Mouse (Mus musculus) right cerebral cortex, postnatal 4 days (tissue): ENCODE results near the gene Ccdc57.

ENCODE experiments used
- DNase-seq: peaks from one replicate; pipeline ENCODE4 v3.0.0-alpha.2; 2022

Ccdc57 gene

GRCm38 (mm10) chr11:120932564-120933398 is at the start of gene Ccdc57:
Ccdc57 (minus strand) TSS chr11:120932872.
- peak; percentile 87 for DNase-seq

- no peak for DNase-seq
These were observed 49.8 kb upstream of the Ccdc57 start for GRCm38 (mm10) chr11:120982459-120982858.

- no peak for DNase-seq
These were observed 49.0 kb upstream of the Ccdc57 start for GRCm38 (mm10) chr11:120981661-120982060.

DNA sequence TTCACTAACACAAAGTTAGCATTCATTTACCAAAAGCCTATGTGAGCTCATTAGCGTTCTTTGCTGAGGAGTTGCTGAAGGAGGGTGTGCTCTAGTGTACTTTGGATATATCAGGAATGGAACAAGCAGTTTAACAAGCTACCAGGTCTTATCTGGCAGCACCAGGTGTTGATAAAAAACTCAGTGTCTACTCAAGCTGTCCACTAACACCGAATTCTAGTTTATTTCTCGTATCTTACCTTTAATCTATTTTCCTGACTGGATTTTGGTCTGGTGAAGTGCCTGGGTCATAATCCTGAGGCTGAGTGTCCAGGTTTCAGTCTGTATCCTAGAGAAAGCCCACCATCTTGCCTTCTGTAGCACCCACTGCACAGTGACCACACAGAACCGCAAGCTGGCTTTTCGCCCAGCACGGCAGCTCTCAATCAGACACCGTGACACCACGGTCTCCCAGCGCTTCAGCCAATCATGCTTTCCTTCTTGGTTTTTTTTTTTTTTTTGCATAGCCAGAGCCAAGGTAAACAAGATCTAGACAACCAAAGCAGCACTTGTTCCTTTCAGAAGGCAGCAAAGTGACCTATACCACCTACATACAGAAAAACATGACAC is 47.9 kb upstream of the Ccdc57 start:
- no peak for DNase-seq

DNA sequence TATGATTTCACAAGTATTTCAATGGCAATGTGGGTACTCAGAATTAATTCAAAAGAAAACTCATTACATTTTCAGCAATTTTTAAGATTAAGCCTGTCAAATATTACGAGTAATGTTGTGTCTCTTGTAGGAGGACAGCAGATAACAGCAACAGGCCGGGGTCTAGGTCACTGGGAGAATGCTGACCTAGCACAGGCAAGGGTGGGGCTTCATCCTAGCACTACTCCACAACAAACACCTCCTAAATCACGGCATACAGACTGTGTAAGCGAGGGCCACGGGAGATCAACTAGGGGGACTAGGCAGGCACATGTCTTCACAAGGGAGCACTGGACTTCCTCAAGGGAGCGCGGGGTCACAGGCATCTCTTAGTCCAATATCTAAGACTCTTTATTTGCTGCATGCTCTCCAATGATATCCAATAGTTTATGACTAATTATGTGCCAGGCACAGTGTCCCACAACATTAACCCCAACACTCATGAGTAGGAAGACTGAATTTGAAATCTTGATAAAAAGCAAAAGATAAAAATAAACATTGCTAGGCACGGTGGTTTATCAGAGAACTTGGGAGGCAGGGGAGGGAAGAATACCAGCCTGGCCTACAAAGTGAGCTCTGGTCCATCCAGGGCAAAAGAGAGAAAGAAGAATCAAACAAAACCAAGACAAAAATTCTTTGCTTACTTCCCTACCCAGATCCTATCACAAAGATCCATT is 47.2 kb upstream of the Ccdc57 start:
- DNase-seq, result no peak

- DNase-seq, result no peak
These were observed 40.6 kb upstream of the Ccdc57 start for GRCm38 (mm10) chr11:120973318-120973717.

DNA sequence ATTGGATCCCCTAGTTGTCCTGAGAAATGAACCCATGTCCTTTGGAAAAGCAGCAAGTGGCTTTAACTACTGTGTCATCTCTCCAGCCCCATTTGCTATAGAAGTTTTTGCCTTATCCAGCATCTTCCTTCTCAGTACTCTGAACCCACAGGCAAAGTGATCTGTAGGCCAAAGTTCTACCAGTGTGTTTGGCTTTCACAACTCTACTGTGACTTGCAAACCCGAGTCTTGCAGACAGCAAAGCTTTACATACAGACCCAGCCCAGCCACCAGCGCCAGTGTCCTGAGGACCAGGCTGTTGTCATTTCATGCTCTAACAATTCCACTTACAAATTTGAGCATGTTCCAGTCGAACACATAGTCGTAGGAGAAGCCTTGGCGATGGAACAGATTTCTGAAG is 38.6 kb upstream of the Ccdc57 start:
- DNase-seq, result no peak

DNA sequence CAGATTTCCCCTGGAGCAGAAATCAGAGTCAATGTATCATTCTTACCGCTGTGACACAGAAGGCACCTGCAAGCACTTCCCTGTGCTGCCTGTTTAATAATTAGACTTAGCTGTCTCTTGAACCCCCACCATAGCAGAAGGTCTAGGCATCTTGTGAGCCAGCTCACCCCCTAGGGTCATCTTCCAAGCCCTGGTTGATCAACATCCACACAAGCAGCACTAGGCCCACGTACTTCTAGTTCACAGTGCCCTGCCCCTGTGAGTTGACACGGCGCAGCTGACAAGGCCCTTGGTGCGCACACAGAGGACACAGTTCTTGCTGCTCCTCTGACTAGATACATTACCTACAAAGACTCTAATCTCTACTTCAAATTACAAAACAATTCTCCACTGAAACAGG is 37.1 kb upstream of the Ccdc57 start:
- DNase-seq, result no peak

GRCm38 (mm10) chr11:120965587-120965986 is 32.9 kb upstream of the Ccdc57 start:
- no peak for DNase-seq

DNA sequence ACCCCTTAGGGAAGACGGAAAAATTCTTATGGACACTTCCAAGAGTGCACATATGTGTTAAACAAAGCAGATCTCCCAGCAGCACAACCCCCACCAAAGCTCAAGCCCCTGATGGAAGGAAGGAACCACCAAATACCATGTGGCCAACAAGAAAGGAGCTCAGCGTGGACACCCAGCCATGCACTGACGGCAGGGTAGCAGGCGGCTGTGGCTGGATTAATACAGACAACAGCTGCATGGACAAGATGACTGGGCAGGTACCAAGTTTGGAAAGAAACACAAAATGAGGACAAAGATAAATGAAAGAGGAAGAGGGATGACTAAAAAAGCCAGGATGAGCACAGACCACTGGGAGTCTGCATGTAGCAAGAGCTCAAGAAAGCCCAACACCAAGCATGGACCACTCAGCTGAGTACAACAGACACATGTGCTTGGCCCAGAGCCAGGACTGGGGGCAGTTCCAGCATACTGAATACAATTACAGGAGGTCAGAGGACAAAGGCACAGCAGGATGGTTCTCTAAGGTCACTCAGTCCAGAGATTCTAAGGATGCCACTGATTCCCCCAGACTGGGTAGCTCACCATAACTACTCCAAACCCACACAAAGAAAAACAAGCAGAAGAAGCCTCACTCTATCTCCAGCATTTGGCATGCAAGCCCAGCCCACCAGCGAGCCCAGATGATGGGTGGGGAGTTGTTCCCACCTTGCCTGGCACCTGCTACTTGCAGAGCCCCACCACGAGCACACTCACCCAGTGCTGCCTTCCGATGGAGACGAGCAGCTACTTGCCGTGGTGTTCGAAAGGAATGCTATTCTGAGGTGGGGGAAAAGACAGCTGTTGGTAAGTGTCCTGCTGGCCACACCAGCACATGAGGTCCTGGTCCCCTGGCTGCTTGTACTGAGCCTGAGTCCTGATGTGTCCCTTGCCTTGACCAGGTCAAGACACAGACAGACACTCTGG is 31.8 kb upstream of the Ccdc57 start:
- no peak for DNase-seq

DNA sequence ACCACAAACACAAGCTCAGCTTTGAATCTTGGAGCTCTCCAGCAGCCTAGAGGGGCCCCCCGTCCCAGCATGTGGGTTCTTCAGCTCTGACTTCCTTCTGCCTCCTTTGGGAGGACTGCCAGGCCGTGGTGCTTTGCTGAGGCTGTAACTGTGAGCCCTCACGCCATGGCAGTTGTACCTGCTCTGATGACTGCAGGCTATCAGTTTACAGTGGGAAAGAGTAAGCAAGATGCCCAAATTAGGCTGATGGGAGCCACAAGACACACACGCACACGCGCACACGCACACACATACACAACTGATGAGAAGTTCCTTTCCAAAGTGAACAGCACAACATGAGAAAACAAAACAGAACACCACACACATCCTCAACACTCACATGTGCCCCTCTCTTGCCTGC is 30.2 kb upstream of the Ccdc57 start:
- DNase-seq, result no peak

- no peak for DNase-seq
These were observed 29.5 kb upstream of the Ccdc57 start for GRCm38 (mm10) chr11:120962050-120962771.

- no peak for DNase-seq
These were observed 28.9 kb upstream of the Ccdc57 start for GRCm38 (mm10) chr11:120961594-120961993.

DNA sequence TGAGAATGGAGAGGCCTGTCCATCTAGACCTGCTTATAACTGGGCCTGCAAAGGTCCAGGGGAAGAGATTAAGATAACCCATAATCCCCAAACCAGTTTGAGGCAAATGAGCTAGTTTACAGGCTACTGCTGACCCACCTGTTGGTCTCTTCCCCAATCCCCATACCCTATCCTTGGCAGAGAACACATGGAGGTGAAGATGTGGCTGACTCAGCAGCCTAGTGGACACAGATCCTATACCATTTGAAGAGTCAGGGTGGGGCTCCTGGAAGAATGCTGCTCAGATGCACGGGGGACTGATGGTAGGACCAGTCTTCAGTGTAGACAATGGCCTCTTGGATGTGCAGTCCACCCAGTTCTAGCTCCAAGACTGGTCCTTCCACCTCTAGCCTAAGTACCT is 27.6 kb upstream of the Ccdc57 start:
- DNase-seq, result no peak

DNA sequence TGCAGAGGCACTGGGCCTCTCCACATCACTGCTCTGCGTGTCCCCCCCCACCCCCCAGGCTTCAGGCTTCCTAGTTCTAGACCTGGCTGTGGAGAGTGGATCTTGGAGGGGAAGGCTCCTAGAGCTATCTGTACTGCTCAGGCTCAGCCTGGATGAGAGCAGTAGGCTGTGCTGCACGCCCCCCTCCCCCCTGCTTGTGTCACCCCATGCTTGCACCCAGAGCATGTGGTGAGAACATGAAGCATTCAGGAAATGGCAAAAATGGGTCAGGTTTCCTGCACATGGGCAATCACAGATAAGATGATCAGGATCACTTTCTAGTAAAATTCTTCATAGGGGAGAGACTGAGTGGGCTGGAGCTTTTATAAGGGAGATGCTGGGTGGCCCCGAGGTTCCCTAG is 26.9 kb upstream of the Ccdc57 start:
- no peak for DNase-seq

GRCm38 (mm10) chr11:120959066-120959465 is 26.4 kb upstream of the Ccdc57 start:
- DNase-seq, result no peak

- DNase-seq, result no peak
These were observed 25.1 kb upstream of the Ccdc57 start for GRCm38 (mm10) chr11:120957731-120958257.

GRCm38 (mm10) chr11:120957052-120957451 is 24.4 kb upstream of the Ccdc57 start:
- no peak for DNase-seq

GRCm38 (mm10) chr11:120955701-120956100 is 23.0 kb upstream of the Ccdc57 start:
- no peak for DNase-seq

- no peak for DNase-seq
These were observed 22.3 kb upstream of the Ccdc57 start for GRCm38 (mm10) chr11:120954936-120955335.
